Mouse (Mus musculus) heart, embryonic 12.5 days (tissue): ENCODE measurements around the gene Pou2f1. TPM values are rescaled to one million over a fixed set of nuclear protein-coding genes. Genes with fewer than 3 reads are reported as not detected.

Source experiments
- ATAC-seq: fragments of 200-750 bp; cut with Nextera tagmentation; 2 replicates; pipeline ENCODE4 v1.8.0; 2017; ENCODE audit warnings: moderate TSS enrichment, moderate library complexity; ENCODE audit not compliant: insufficient number of reproducible peaks, low FRiP score
- H3K27ac ChIP-seq: fragments of 300-500 bp; sonication (generic); 2 replicates; pipeline ENCODE4 v1.5.1; 2016; ENCODE audit warnings: mild to moderate bottlenecking, moderate library complexity; ENCODE audit not compliant: poor library complexity, severe bottlenecking
- H3K27me3 ChIP-seq: fragments of 300-500 bp; sonication (generic); replicated peaks from 2 replicates; pipeline ENCODE4 v1.6.1; 2016; ENCODE audit warnings: mild to moderate bottlenecking, moderate library complexity
- H3K36me3 ChIP-seq: fragments of 300-500 bp; sonication (generic); 2 replicates; pipeline ENCODE4 v1.6.1; 2016; ENCODE audit warnings: mild to moderate bottlenecking, moderate library complexity
- H3K4me1 ChIP-seq: fragments of 300-500 bp; sonication (generic); replicated peaks from 2 replicates; pipeline ENCODE4 v1.6.1; 2016; ENCODE audit warnings: mild to moderate bottlenecking
- H3K4me2 ChIP-seq: fragments of 300-500 bp; sonication (generic); 2 replicates; pipeline ENCODE4 v1.6.1; 2016; ENCODE audit warnings: mild to moderate bottlenecking, moderate library complexity
- H3K4me3 ChIP-seq: fragments of 300-500 bp; sonication (generic); 2 replicates; pipeline ENCODE4 v1.5.1; 2016; ENCODE audit warnings: mild to moderate bottlenecking
- H3K9ac ChIP-seq: fragments of 300-500 bp; sonication (generic); 2 replicates; pipeline ENCODE4 v1.6.1; 2016; ENCODE audit warnings: mild to moderate bottlenecking, moderate library complexity
- H3K9me3 ChIP-seq: fragments of 300-500 bp; sonication (generic); replicated peaks from 2 replicates; pipeline ENCODE4 v1.6.1; 2016; ENCODE audit warnings: mild to moderate bottlenecking, moderate library complexity
- WGBS: fragments of 180-500 bp; shearing (Covaris S2); methylation state at CpG from one replicate; pipeline ENCODE4 v1.1.7; 2016; 5-methylcytosine and 5-hydroxymethylcytosine counted together
- polyA plus RNA-seq: library from polyadenylated mRNA; unstranded; fragments of >200 nt; fragmentation: Nextera tagmentation; extraction: Ambion mirVana; gene quantifications from 2 replicates; pipeline ENCODE4 v1.2.1, GENCODE M21; 2016

Pou2f1 gene
- 11.9 and 12.8 TPM in 2 replicates for polyA plus RNA-seq

GRCm38 (mm10) chr1:166002520-166003155 is at the start of gene Pou2f1:
Gene Pou2f1, minus strand, starts transcription at chr1:166002678.
- peak within 1 kb of the TSS; percentile 91 for H3K9ac ChIP-seq
- under 1% methylated on average over 60 of the region's 61 CpGs for WGBS

GRCm38 (mm10) chr1:166049046-166049827 is 46.8 kb upstream of the Pou2f1 start:
- H3K27ac ChIP-seq = no peak overlapping the region
- H3K9ac ChIP-seq = no peak overlapping the region; the same call in 1 of the 2 replicates
- ATAC-seq = no peak
- no peaks in the 10 kb centered on the region for H3K9me3 ChIP-seq
- WGBS = 17% methylated on average over 11 of the region's 11 CpGs
- peak overlapping the region; percentile 98 for H3K4me2 ChIP-seq
- H3K4me3 ChIP-seq = peak overlapping the region; percentile 54
- no peaks in the 10 kb centered on the region for H3K36me3 ChIP-seq
- H3K27me3 ChIP-seq = peaks cover 11% of the 10 kb centered on the region; the same call in 1 of the 2 replicates
- peaks cover 33% of the 10 kb centered on the region for H3K4me1 ChIP-seq

More at GRCm38 (mm10) chr1:166002520-166003155, at the start of gene Pou2f1:
- Histone ChIP-seq H3K4me1 (peaks cover 15% of the 10 kb centered on the region), H3K9me3 (no peaks in the 10 kb centered on the region), H3K27me3 (no peaks in the 10 kb centered on the region), H3K27ac (peak within 1 kb of the TSS; percentile 92), H3K36me3 (no peaks in the 10 kb centered on the region), H3K4me2 (peak within 1 kb of the TSS; percentile 93), H3K4me3 (peak within 1 kb of the TSS; percentile 86)
- peak; percentile 94 for ATAC-seq

GRCm38 (mm10) chr1:166048230-166048911 is 45.9 kb upstream of the Pou2f1 start:
- Histone ChIP-seq H3K9ac (peak overlapping the region; percentile 69), H3K27ac (no peak overlapping the region), H3K4me2 (peak overlapping the region; percentile 98), H3K4me3 (peak overlapping the region; percentile 54), H3K36me3 (no peaks in the 10 kb centered on the region), H3K9me3 (no peaks in the 10 kb centered on the region), H3K4me1 (peaks cover 37% of the 10 kb centered on the region), H3K27me3 (peaks cover 11% of the 10 kb centered on the region; the same call in 1 of the 2 replicates)
- WGBS = under 1% methylated on average over 23 of the region's 23 CpGs
- ATAC-seq = peak; percentile 34; the same call in 1 of the 2 replicates

GRCm38 (mm10) chr1:166047505-166048170 is 45.2 kb upstream of the Pou2f1 start:
- no peak overlapping the region for H3K27ac ChIP-seq
- H3K4me1 ChIP-seq = peaks cover 35% of the 10 kb centered on the region

GRCm38 (mm10) chr1:166045894-166046197 is 43.4 kb upstream of the Pou2f1 start:
- Histone ChIP-seq H3K4me1 (peaks cover 35% of the 10 kb centered on the region), H3K27me3 (peaks cover 11% of the 10 kb centered on the region; the same call in 1 of the 2 replicates), H3K4me3 (no peak overlapping the region), H3K4me2 (peak overlapping the region; percentile 22; the same call in 1 of the 2 replicates), H3K36me3 (no peaks in the 10 kb centered on the region), H3K9ac (no peak overlapping the region; the same call in 1 of the 2 replicates), H3K9me3 (no peaks in the 10 kb centered on the region), H3K27ac (no peak overlapping the region)
- no peak for ATAC-seq
- WGBS = 56% methylated on average over 4 of the region's 4 CpGs

More at GRCm38 (mm10) chr1:166047505-166048170, 45.2 kb upstream of the Pou2f1 start:
- Histone ChIP-seq H3K36me3 (no peaks in the 10 kb centered on the region), H3K9me3 (no peaks in the 10 kb centered on the region), H3K27me3 (peaks cover 11% of the 10 kb centered on the region; the same call in 1 of the 2 replicates), H3K4me3 (peak overlapping the region; percentile 54), H3K9ac (peak overlapping the region; percentile 69), H3K4me2 (peak overlapping the region; percentile 98)
- ATAC-seq = peak; percentile 37; the same call in 1 of the 2 replicates
- WGBS = 5% methylated on average over 25 of the region's 25 CpGs

GRCm38 (mm10) chr1:166045060-166045893 is 42.8 kb upstream of the Pou2f1 start:
- no peak for ATAC-seq
- Histone ChIP-seq H3K9ac (no peak overlapping the region; the same call in 1 of the 2 replicates), H3K4me2 (peak overlapping the region; percentile 22; the same call in 1 of the 2 replicates), H3K27ac (no peak overlapping the region), H3K4me3 (no peak overlapping the region), H3K36me3 (no peaks in the 10 kb centered on the region), H3K27me3 (peaks cover 11% of the 10 kb centered on the region; the same call in 1 of the 2 replicates), H3K9me3 (no peaks in the 10 kb centered on the region), H3K4me1 (peaks cover 35% of the 10 kb centered on the region)
- 37% methylated on average over 14 of the region's 14 CpGs for WGBS

- WGBS = 47% methylated on average over 21 of the region's 21 CpGs
- H3K4me3 ChIP-seq = no peak overlapping the region
- no peak overlapping the region for H3K9ac ChIP-seq
- peaks cover 28% of the 10 kb centered on the region for H3K4me1 ChIP-seq
- no peak overlapping the region for H3K27ac ChIP-seq
- 0 out of 2 replicates have a peak, but pooled peaks have one; percentile 30 for ATAC-seq
- no peaks in the 10 kb centered on the region for H3K36me3 ChIP-seq
- peak overlapping the region; percentile 31; the same call in 1 of the 2 replicates for H3K4me2 ChIP-seq
- peaks cover 9% of the 10 kb centered on the region; the same call in 1 of the 2 replicates for H3K27me3 ChIP-seq
- no peaks in the 10 kb centered on the region for H3K9me3 ChIP-seq
These were observed 41.1 kb upstream of the Pou2f1 start for GRCm38 (mm10) chr1:166043451-166044149.

GRCm38 (mm10) chr1:166041501-166041900 is 39.0 kb upstream of the Pou2f1 start:
- Histone ChIP-seq H3K4me2 (no peak overlapping the region), H3K27ac (no peak overlapping the region), H3K27me3 (peaks cover 1% of the 10 kb centered on the region; the same call in 1 of the 2 replicates), H3K36me3 (no peaks in the 10 kb centered on the region), H3K9me3 (no peaks in the 10 kb centered on the region), H3K9ac (no peak overlapping the region), H3K4me1 (peaks cover 20% of the 10 kb centered on the region), H3K4me3 (no peak overlapping the region)
- WGBS = 70% methylated on average over 1 of the region's 1 CpGs
- no peak for ATAC-seq

GRCm38 (mm10) chr1:166038731-166039332 is 36.4 kb upstream of the Pou2f1 start:
- WGBS = 90% methylated on average over 2 of the region's 2 CpGs
- H3K4me2 ChIP-seq = no peak overlapping the region
- no peaks in the 10 kb centered on the region for H3K36me3 ChIP-seq
- no peak overlapping the region for H3K27ac ChIP-seq
- H3K4me1 ChIP-seq = peaks cover 6% of the 10 kb centered on the region
- no peak overlapping the region for H3K9ac ChIP-seq
- ATAC-seq = no peak
- H3K4me3 ChIP-seq = no peak overlapping the region
- no peaks in the 10 kb centered on the region for H3K27me3 ChIP-seq
- H3K9me3 ChIP-seq = no peaks in the 10 kb centered on the region
